Mouse (Mus musculus): ENCODE results near the gene Inpp4a. TPM values are rescaled to one million over a fixed set of nuclear protein-coding genes. Genes with fewer than 3 reads are reported as not detected.

The Inpp4a gene
- polyA plus RNA-seq, 1 experiment from 2014 or later, result 39.6 TPM

DNA sequence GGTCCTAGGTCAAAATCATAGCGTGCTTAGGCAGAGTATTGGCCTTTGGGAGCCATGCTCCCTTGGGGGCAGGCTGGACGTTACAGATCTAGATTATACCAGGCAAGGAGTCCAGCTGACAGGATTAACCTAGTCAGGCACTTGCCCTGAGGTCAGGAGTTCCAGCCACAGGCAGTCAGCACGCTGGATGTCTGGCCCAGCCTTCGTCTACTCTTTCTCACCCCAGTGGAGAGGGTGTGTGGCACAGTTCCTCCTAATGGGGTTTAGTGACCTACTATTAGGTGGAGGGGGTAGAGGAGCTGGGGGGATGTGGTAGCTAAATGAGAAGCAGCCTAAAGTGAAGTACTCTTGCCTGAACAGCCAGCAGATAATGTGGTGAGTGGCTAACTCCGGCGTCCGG, 14.7 kb downstream of the Inpp4a start:
- ATAC-seq (no peak), DNase-seq (ENCODE audit: low spot score) (no peak)
- H3K9me3 ChIP-seq (replicated peaks; ENCODE audit: control insufficient read depth, low read length), result no peaks in the 10 kb centered on the region
- no peaks in the 10 kb centered on the region for H3K27me3 ChIP-seq (replicated peaks; ENCODE audit: control insufficient read depth, insufficient read depth, low read length)
- no peak overlapping the region for H3K4me3 ChIP-seq (ENCODE audit: low read depth, low read length)
- 69% methylated on average over 7 of the region's 7 CpGs for WGBS
- no peaks in the 10 kb centered on the region for H3K4me1 ChIP-seq (ENCODE audit: control insufficient read depth, insufficient read depth, low read length)
- H3K9ac ChIP-seq (ENCODE audit: low read length), result no peak overlapping the region
- H3K36me3 ChIP-seq (ENCODE audit: control insufficient read depth, insufficient read depth, low read length), result no peaks in the 10 kb centered on the region
- no peak overlapping the region for H3K27ac ChIP-seq (ENCODE audit: low read depth, low read length)
- H3K4me2 ChIP-seq (ENCODE audit: low read length), result no peak overlapping the region

DNA sequence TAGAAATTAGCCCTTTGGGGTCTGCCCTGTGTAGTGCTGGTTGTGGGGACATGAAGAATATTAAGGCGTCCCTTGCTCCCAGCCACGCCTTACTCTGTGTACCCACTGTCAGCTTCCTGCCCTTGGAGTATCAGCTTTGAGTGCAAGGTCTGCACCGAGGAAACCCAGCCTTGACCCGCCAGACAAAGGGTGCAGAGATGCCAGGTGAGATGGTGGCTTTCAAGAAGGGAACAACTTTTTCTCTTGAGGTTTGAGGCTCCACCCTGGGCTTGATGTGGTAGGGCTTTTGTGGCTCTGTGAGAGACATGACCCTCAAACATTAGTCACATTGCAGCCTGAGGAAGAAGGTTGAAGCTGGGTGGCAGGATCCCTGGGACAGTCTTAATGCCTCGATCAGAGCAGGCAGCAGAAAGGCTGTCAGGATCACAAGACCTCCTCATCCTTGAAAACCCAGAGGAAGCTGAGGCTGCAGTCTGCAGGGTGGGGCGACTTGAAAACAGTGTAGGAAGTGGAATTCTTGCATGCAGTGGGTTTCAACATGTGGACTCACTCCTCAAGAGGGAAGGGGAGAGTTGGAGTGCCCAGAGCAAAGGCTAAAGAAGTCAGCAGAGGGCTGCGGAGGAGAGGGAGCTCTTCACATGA, 18.1 kb downstream of the Inpp4a start:
- Histone ChIP-seq H3K4me2 (ENCODE audit: low read length) (no peak overlapping the region), H3K9ac (ENCODE audit: low read length) (no peak overlapping the region), H3K4me1 (ENCODE audit: control insufficient read depth, insufficient read depth, low read length) (no peaks in the 10 kb centered on the region), H3K36me3 (ENCODE audit: control insufficient read depth, insufficient read depth, low read length) (no peaks in the 10 kb centered on the region), H3K9me3 (replicated peaks; ENCODE audit: control insufficient read depth, low read length) (no peaks in the 10 kb centered on the region), H3K27ac (ENCODE audit: low read depth, low read length) (no peak overlapping the region), H3K4me3 (ENCODE audit: low read depth, low read length) (no peak overlapping the region), H3K27me3 (replicated peaks; ENCODE audit: control insufficient read depth, insufficient read depth, low read length) (no peaks in the 10 kb centered on the region)
- 89% methylated on average over 7 of the region's 7 CpGs for WGBS
- ATAC-seq, result no peak
- DNase-seq (ENCODE audit: low spot score), result no peak

DNA sequence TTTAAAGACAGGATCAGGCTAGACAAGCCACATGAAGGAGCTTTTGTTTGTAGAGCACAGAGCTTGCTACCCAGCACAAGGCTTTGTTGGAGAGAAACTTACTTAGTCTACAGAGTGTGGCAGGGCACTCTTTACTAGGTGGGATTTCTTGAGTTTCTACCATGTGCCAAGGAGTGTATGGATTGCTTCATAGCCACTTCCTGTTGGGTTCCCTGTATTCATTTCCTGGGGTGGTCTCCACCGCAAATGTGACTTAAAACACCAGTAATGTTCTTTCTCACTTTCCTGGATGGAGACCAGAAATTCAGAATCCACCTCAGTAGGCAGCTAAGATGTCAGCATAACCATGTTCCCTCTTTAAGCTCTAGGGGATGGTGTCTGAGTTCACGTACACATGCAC, 18.9 kb downstream of the Inpp4a start:
- no peak overlapping the region for H3K9ac ChIP-seq (ENCODE audit: low read length)
- H3K4me1 ChIP-seq (ENCODE audit: control insufficient read depth, insufficient read depth, low read length), result no peaks in the 10 kb centered on the region
- H3K27me3 ChIP-seq (replicated peaks; ENCODE audit: control insufficient read depth, insufficient read depth, low read length), result no peaks in the 10 kb centered on the region
- no peak for DNase-seq (ENCODE audit: low spot score)
- H3K27ac ChIP-seq (ENCODE audit: low read depth, low read length), result no peak overlapping the region
- WGBS, result 91% methylated on average over 2 of the region's 2 CpGs
- no peak overlapping the region for H3K4me2 ChIP-seq (ENCODE audit: low read length)
- no peak for ATAC-seq
- H3K9me3 ChIP-seq (replicated peaks; ENCODE audit: control insufficient read depth, low read length), result no peaks in the 10 kb centered on the region
- no peak overlapping the region for H3K4me3 ChIP-seq (ENCODE audit: low read depth, low read length)
- no peaks in the 10 kb centered on the region for H3K36me3 ChIP-seq (ENCODE audit: control insufficient read depth, insufficient read depth, low read length)

DNA sequence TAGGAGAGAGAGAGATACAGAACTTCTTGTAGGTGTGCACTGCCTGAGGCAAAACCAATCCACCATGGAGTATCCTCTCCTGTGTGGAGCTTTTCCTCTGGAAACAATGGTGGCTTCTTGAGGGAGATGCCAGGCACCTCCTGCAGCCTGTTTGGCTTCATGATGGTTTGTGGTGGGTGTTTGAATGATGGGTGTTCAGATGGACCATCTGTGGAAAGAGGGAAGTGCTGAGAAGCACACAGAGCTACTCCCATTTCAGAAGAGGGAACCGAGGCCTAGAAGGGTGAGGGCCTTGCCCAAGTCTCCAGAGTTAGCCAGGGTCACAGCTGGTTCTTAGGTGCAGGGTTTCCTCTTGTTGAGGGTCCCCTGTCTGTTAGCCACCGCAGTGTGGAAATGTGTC, 23.0 kb downstream of the Inpp4a start:
- H3K27ac ChIP-seq (ENCODE audit: low read depth, low read length), result no peak overlapping the region
- H3K27me3 ChIP-seq (replicated peaks; ENCODE audit: control insufficient read depth, insufficient read depth, low read length), result no peaks in the 10 kb centered on the region
- 87% methylated on average over 2 of the region's 2 CpGs for WGBS
- H3K9me3 ChIP-seq (replicated peaks; ENCODE audit: control insufficient read depth, low read length), result no peaks in the 10 kb centered on the region
- DNase-seq (ENCODE audit: low spot score) (no peak), ATAC-seq (no peak)
- H3K4me3 ChIP-seq (ENCODE audit: low read depth, low read length), result no peak overlapping the region
- no peaks in the 10 kb centered on the region for H3K36me3 ChIP-seq (ENCODE audit: control insufficient read depth, insufficient read depth, low read length)
- no peak overlapping the region for H3K4me2 ChIP-seq (ENCODE audit: low read length)
- H3K4me1 ChIP-seq (ENCODE audit: control insufficient read depth, insufficient read depth, low read length), result no peaks in the 10 kb centered on the region
- H3K9ac ChIP-seq (ENCODE audit: low read length), result no peak overlapping the region

DNA sequence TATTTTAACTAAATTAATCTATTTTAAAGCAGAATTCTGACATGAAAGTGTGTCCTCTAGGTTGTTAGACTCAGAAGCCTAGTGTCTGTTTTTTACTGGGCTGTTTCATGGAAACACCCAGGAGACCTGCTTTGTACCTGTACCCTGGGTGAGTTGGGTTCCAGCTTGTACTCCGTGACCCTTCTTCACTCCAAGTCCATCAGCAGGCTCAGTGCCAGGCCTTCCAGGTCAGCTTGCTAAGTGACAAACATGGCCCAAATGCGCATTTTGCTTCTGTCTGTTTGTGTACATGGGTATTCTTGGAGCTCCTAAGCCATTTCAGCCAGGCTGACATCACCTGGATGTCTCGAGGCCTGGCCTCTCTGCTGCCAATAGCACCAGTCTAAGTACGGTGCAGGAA, 23.5 kb downstream of the Inpp4a start:
- H3K36me3 ChIP-seq (ENCODE audit: control insufficient read depth, insufficient read depth, low read length), result no peaks in the 10 kb centered on the region
- ATAC-seq, result no peak
- WGBS, result 90% methylated on average over 4 of the region's 4 CpGs

DNA sequence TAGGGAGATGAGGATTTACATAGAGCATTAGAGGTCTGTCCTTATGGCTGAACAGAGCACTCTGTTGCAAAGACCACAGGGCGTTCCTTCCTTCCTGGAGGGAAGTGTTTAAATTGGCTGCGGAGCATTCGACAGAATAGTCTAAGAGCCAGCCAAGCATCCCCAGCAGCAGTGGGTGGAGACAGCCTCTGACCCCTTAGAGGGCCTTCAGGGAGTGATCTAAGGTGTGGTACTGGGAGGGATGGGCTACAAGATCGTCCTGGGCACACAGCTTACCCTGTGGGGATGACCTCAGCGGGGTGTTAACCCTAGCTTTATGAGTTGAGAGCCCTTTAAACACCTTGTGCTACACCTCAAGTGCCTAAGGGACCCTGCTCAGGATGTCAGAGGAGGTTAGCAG, 24.9 kb downstream of the Inpp4a start:
- Histone ChIP-seq H3K9ac (ENCODE audit: low read length) (no peak overlapping the region), H3K27ac (ENCODE audit: low read depth, low read length) (no peak overlapping the region), H3K4me2 (ENCODE audit: low read length) (no peak overlapping the region), H3K9me3 (replicated peaks; ENCODE audit: control insufficient read depth, low read length) (no peaks in the 10 kb centered on the region), H3K36me3 (ENCODE audit: control insufficient read depth, insufficient read depth, low read length) (no peaks in the 10 kb centered on the region), H3K4me1 (ENCODE audit: control insufficient read depth, insufficient read depth, low read length) (no peaks in the 10 kb centered on the region), H3K27me3 (replicated peaks; ENCODE audit: control insufficient read depth, insufficient read depth, low read length) (no peaks in the 10 kb centered on the region), H3K4me3 (ENCODE audit: low read depth, low read length) (no peak overlapping the region)
- ATAC-seq (no peak), DNase-seq (ENCODE audit: low spot score) (no peak)
- 56% methylated on average over 5 of the region's 5 CpGs for WGBS

More for the DNA sequence above, 23.5 kb downstream of the Inpp4a start:
- DNase-seq (ENCODE audit: low spot score), result no peak
- H3K4me3 ChIP-seq (ENCODE audit: low read depth, low read length), result no peak overlapping the region
- H3K4me1 ChIP-seq (ENCODE audit: control insufficient read depth, insufficient read depth, low read length), result no peaks in the 10 kb centered on the region
- H3K27me3 ChIP-seq (replicated peaks; ENCODE audit: control insufficient read depth, insufficient read depth, low read length), result no peaks in the 10 kb centered on the region
- no peaks in the 10 kb centered on the region for H3K9me3 ChIP-seq (replicated peaks; ENCODE audit: control insufficient read depth, low read length)
- H3K27ac ChIP-seq (ENCODE audit: low read depth, low read length), result no peak overlapping the region
- no peak overlapping the region for H3K4me2 ChIP-seq (ENCODE audit: low read length)
- H3K9ac ChIP-seq (ENCODE audit: low read length), result no peak overlapping the region

DNA sequence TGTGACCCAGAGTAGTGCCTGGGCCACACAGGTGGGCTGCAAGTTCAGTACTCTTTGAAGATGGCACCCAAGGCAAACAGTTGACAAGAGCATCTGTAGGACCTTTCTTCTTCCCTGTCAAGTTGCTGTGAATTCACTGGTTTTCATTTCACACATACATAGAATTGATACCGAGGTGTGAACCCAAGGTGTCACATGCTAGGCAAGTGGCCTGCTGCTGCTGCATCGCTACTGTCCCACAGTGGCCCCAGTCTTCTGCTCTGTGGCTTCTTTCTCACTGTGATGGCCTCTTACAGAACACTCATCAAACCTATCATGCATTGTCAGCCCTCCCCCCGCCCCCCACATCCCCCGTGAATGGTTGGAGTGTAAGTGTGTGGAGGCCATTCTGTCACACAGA, 27.6 kb downstream of the Inpp4a start:
- Histone ChIP-seq H3K27ac (ENCODE audit: low read depth, low read length) (no peak overlapping the region), H3K4me1 (ENCODE audit: control insufficient read depth, insufficient read depth, low read length) (no peaks in the 10 kb centered on the region), H3K9me3 (replicated peaks; ENCODE audit: control insufficient read depth, low read length) (no peaks in the 10 kb centered on the region), H3K27me3 (replicated peaks; ENCODE audit: control insufficient read depth, insufficient read depth, low read length) (no peaks in the 10 kb centered on the region), H3K36me3 (ENCODE audit: control insufficient read depth, insufficient read depth, low read length) (no peaks in the 10 kb centered on the region), H3K4me2 (ENCODE audit: low read length) (no peak overlapping the region), H3K9ac (ENCODE audit: low read length) (no peak overlapping the region), H3K4me3 (ENCODE audit: low read depth, low read length) (no peak overlapping the region)
- DNase-seq (ENCODE audit: low spot score) (no peak), ATAC-seq (no peak)
- WGBS, result 85% methylated on average over 4 of the region's 4 CpGs

DNA sequence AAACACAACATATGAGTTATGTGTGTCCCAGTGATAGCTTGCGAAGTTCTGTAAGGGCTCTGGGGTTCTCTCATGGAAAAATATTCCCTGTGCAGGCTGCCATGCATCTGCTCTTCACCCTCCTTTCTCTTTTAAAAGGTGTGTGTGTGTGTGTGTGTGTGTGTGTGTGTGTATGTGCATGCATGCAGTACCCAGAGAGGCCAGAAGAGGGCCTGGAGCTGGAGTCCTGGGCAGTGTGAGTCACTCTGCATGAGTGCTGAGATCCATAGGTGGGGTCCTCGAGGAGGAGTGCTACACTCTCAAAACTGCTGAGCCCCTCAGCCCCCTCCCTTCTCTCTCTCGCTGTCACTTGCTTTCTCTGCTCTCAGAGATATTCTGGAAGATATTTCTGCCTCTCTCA, 29.5 kb downstream of the Inpp4a start:
- DNase-seq (ENCODE audit: low spot score), result no peak
- H3K27me3 ChIP-seq (replicated peaks; ENCODE audit: control insufficient read depth, insufficient read depth, low read length), result no peaks in the 10 kb centered on the region
- no peak overlapping the region for H3K4me2 ChIP-seq (ENCODE audit: low read length)
- ATAC-seq, result no peak
- peaks cover 2% of the 10 kb centered on the region; the same call in 1 of the 2 replicates for H3K4me1 ChIP-seq (ENCODE audit: control insufficient read depth, insufficient read depth, low read length)
- no peaks in the 10 kb centered on the region for H3K36me3 ChIP-seq (ENCODE audit: control insufficient read depth, insufficient read depth, low read length)
- WGBS, result 89% methylated on average over 3 of the region's 3 CpGs
- H3K4me3 ChIP-seq (ENCODE audit: low read depth, low read length), result no peak overlapping the region
- no peaks in the 10 kb centered on the region for H3K9me3 ChIP-seq (replicated peaks; ENCODE audit: control insufficient read depth, low read length)
- no peak overlapping the region for H3K9ac ChIP-seq (ENCODE audit: low read length)
- H3K27ac ChIP-seq (ENCODE audit: low read depth, low read length), result no peak overlapping the region

DNA sequence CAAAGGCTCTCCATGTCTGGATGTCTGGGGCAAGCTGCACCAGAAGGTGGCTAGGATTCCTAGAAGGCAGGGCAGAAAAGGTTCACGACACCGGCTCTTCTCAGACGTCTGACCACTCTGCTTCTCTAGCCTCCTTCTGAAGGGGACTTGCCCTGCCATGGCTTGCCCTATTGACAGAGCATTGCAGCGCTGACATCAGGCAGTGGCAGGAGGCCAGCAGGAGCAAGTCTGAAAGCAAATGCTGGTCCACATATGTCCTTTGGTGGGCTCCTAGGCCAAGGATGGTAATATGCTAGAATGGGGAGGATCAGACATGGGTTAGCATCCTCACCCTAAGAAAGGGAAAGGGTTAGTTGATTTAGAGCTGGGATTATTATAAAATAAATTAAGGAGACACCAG, 30.2 kb downstream of the Inpp4a start:
- no peak for DNase-seq (ENCODE audit: low spot score)
- Histone ChIP-seq H3K36me3 (ENCODE audit: control insufficient read depth, insufficient read depth, low read length) (no peaks in the 10 kb centered on the region), H3K4me2 (ENCODE audit: low read length) (no peak overlapping the region)

More for the DNA sequence above, 30.2 kb downstream of the Inpp4a start:
- no peak overlapping the region for H3K27ac ChIP-seq (ENCODE audit: low read depth, low read length)
- H3K9me3 ChIP-seq (replicated peaks; ENCODE audit: control insufficient read depth, low read length), result no peaks in the 10 kb centered on the region
- ATAC-seq, result no peak
- no peak overlapping the region for H3K9ac ChIP-seq (ENCODE audit: low read length)
- no peaks in the 10 kb centered on the region for H3K27me3 ChIP-seq (replicated peaks; ENCODE audit: control insufficient read depth, insufficient read depth, low read length)
- peaks cover 2% of the 10 kb centered on the region; the same call in 1 of the 2 replicates for H3K4me1 ChIP-seq (ENCODE audit: control insufficient read depth, insufficient read depth, low read length)
- H3K4me3 ChIP-seq (ENCODE audit: low read depth, low read length), result no peak overlapping the region
- WGBS, result 96% methylated on average over 4 of the region's 4 CpGs
